Mouse (Mus musculus) lung, postnatal 10 days (tissue): ENCODE measurements around the gene Adamtsl4.

ENCODE experiments used
- DNase-seq: peaks from one replicate; pipeline ENCODE4 v3.0.0; 2021

Gene Adamtsl4

DNA sequence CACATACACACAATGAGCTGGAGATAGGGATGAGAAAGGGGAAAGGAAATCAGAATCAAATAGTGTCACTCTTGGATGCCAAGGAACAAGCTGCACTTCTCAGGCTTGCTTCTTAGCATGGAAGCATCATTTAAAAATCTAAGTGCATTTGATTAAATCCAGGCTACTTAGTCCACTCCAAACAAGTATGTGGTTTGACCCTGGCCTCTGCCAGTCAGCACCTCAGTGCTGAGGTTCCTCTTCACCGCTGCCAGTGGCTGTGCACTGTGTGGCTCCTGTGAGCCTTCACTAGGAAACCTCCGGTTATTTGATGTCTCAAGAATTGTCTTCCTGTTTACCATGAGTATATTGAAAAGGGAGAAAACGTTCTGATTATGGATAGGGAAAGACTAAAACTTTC lies 56.9 kb downstream of the Adamtsl4 start:
- DNase-seq: no peak

DNA sequence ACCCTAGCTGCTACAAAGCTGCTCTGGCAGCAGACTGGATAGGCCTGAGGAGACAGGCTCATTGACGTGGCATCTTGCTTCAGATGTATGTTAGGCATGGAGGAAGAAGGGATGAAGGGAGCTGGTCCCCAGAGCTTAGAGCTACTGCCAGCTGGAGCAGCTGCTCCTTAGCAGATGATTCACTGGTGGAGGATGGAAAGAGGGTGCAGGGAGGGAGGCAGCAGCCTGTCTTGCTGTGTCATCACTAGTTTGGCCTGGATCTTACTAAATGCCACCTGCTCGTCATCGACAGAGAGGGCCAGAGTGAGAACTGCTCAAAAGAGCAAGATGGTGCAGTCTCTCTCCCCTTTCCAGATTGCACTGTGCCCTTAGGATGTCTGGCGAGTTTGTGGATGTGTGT lies 58.0 kb downstream of the Adamtsl4 start:
- DNase-seq: no peak

DNA sequence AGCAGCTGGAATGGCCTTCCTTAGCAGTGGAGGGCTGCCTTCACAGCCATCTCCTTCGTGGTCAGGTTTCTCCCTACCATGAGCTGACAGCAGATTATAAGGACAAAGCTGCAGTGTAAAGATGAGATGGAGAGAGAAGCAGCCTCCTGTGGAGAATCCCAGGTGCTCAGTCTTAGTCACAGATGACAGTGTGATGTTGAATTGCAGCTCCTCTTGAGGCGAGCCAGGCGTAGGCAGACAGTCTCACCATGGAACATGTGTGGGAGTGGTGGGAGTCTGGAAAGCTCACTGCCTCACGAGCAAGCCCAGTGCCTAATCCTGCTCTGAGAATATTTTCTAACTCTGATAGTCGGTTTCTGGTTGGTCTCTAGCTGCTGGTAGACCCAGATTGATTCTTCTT lies 60.0 kb downstream of the Adamtsl4 start:
- no peak for DNase-seq
